In genomic region chr12:80966059-80966838, GRCm38 (mm10) we compare ENCODE assay signal across 27 mouse cellular contexts. TPM values are rescaled to one million over a fixed set of nuclear protein-coding genes. Genes with fewer than 3 reads are reported as not detected.
DNase-seq lines count a peak whose midpoint lies in the region; ATAC-seq and TF ChIP-seq lines count a peak whose summit lies in the region.
"Had no signal": no experiment of that assay in that cellular context is flagged by ENCODE, and none has a peak within 500 bp of the region (broad histone marks: within the 10 kb centered on the region; RNA-seq: fewer than 3 reads in every experiment).

No protein-coding gene starts in this region.

- H3K4me1 ChIP-seq in kidney, embryonic 14.5 days (ENCODE audit: control insufficient read depth, insufficient read depth, low read length): no peaks in the 10 kb centered on the region
- no peaks in the 10 kb centered on the region for H3K4me1 ChIP-seq in intestine, embryonic 14.5 days (replicated peaks; ENCODE audit: control insufficient read depth, insufficient read depth, low read length)
- no peaks in the 10 kb centered on the region for H3K4me1 ChIP-seq in hindbrain, postnatal 0 days (ENCODE audit: insufficient read depth, low read length)
- H3K4me1 ChIP-seq: embryonic facial prominence, embryonic 12.5 days; forebrain, embryonic 13.5 days; heart, embryonic 15.5 days; neural tube, embryonic 15.5 days; stomach, embryonic 15.5 days had no signal

- no peak overlapping the region for H3K4me3 ChIP-seq in kidney, embryonic 14.5 days (ENCODE audit: low read length)
- H3K4me3 ChIP-seq in intestine, embryonic 14.5 days (ENCODE audit: low read depth, low read length): no peak overlapping the region
- H3K4me3 ChIP-seq in hindbrain, postnatal 0 days (ENCODE audit: low read length): no peak overlapping the region
- H3K4me3 ChIP-seq: embryonic facial prominence, embryonic 12.5 days; erythroblast, embryonic 14.5 days; forebrain, embryonic 13.5 days; heart, adult 2 months; heart, embryonic 15.5 days; left cerebral cortex, adult 2 months; neural tube, embryonic 15.5 days; stomach, embryonic 15.5 days had no signal

- no peak overlapping the region for H3K27ac ChIP-seq in kidney, embryonic 14.5 days (ENCODE audit: low read depth, low read length)
- no peak overlapping the region for H3K27ac ChIP-seq in intestine, embryonic 14.5 days (ENCODE audit: low read depth)
- H3K27ac ChIP-seq in hindbrain, postnatal 0 days: no peak overlapping the region
- H3K27ac ChIP-seq: embryonic facial prominence, embryonic 12.5 days; forebrain, embryonic 13.5 days; heart, adult 2 months; heart, embryonic 15.5 days; left cerebral cortex, adult 2 months; neural tube, embryonic 15.5 days; stomach, embryonic 15.5 days had no signal

- H3K36me3 ChIP-seq in kidney, embryonic 14.5 days (ENCODE audit: control insufficient read depth, insufficient read depth, low read length): no peaks in the 10 kb centered on the region
- H3K36me3 ChIP-seq in intestine, embryonic 14.5 days (ENCODE audit: control insufficient read depth, insufficient read depth, low read length): no peaks in the 10 kb centered on the region
- no peaks in the 10 kb centered on the region for H3K36me3 ChIP-seq in hindbrain, postnatal 0 days (ENCODE audit: insufficient read depth, low read length)
- H3K36me3 ChIP-seq: embryonic facial prominence, embryonic 12.5 days; heart, embryonic 15.5 days; neural tube, embryonic 15.5 days; stomach, embryonic 15.5 days had no signal

- DNase-seq in kidney, adult 11 months: peak; percentile 39
- peak; percentile 51 for DNase-seq in intestine, embryonic 14.5 days (ENCODE audit: low spot score)
- DNase-seq in kidney, adult 9 months: peak; percentile 72
- peak; percentile 53 to 72 for DNase-seq in kidney, postnatal 36 days
- DNase-seq in hindbrain, postnatal 0 days (ENCODE audit: low spot score): no peak
- no peak for DNase-seq in layer of hippocampus, adult 9-11 months
- no peak for DNase-seq in right cerebral cortex, postnatal 36 days (ENCODE audit: low spot score in 2 of 2)
- DNase-seq: cerebellum, adult 9-10 months; gastrocnemius, postnatal 14 days; heart, adult 2 months; lung, adult 18-20 months; right cerebral cortex, postnatal 14 days; thymus, adult 2 months had no signal

- no peak for TF ChIP-seq CTCF in hindbrain, postnatal 0 days (IDR thresholded peaks at IDR 0.05; ENCODE audit: low read depth)

- H3K27me3 ChIP-seq in kidney, embryonic 14.5 days (ENCODE audit: control insufficient read depth, insufficient read depth, low read length): no peaks in the 10 kb centered on the region
- H3K27me3 ChIP-seq in intestine, embryonic 14.5 days (replicated peaks; ENCODE audit: control insufficient read depth, insufficient read depth, low read length): no peaks in the 10 kb centered on the region
- no peaks in the 10 kb centered on the region for H3K27me3 ChIP-seq in hindbrain, postnatal 0 days (ENCODE audit: insufficient read depth, low read length)
- H3K27me3 ChIP-seq: CH12.LX; embryonic facial prominence, embryonic 12.5 days; forebrain, embryonic 13.5 days; heart, embryonic 15.5 days; neural tube, embryonic 15.5 days; stomach, embryonic 15.5 days had no signal

- no peak overlapping the region for H3K9ac ChIP-seq in kidney, embryonic 14.5 days (ENCODE audit: low read depth, low read length)
- H3K9ac ChIP-seq in intestine, embryonic 14.5 days (ENCODE audit: low read length): no peak overlapping the region
- no peak overlapping the region for H3K9ac ChIP-seq in hindbrain, postnatal 0 days (replicated peaks; ENCODE audit: low read length)
- H3K9ac ChIP-seq: embryonic facial prominence, embryonic 12.5 days; forebrain, embryonic 13.5 days; heart, embryonic 15.5 days; neural tube, embryonic 15.5 days; stomach, embryonic 15.5 days had no signal

- ATAC-seq in kidney, embryonic 14.5 days (ENCODE audit: low FRiP score, low TSS enrichment): no peak
- no peak for ATAC-seq in intestine, embryonic 14.5 days (replicated peaks; ENCODE audit: low FRiP score, low TSS enrichment, low read depth)
- no peak for ATAC-seq in hindbrain, postnatal 0 days
- ATAC-seq: forebrain, embryonic 13.5 days; midbrain, embryonic 16.5 days had no signal

- 72% methylated on average over 11 of the region's 11 CpGs for WGBS in kidney, embryonic 14.5 days
- WGBS in intestine, embryonic 14.5 days: 67% methylated on average over 11 of the region's 11 CpGs
- 73% methylated on average over 11 of the region's 11 CpGs for WGBS in hindbrain, postnatal 0 days

- H3K9me3 ChIP-seq in kidney, embryonic 14.5 days (ENCODE audit: control insufficient read depth, low read length): no peaks in the 10 kb centered on the region
- no peaks in the 10 kb centered on the region for H3K9me3 ChIP-seq in intestine, embryonic 14.5 days (ENCODE audit: control insufficient read depth, low read length)
- H3K9me3 ChIP-seq in hindbrain, postnatal 0 days (ENCODE audit: low read length): no peaks in the 10 kb centered on the region
- H3K9me3 ChIP-seq: embryonic facial prominence, embryonic 12.5 days; forebrain, embryonic 13.5 days; heart, embryonic 15.5 days; neural tube, embryonic 15.5 days; stomach, embryonic 15.5 days had no signal

- no peak overlapping the region for H3K4me2 ChIP-seq in kidney, embryonic 14.5 days (replicated peaks; ENCODE audit: low read depth, low read length)
- no peak overlapping the region for H3K4me2 ChIP-seq in intestine, embryonic 14.5 days (ENCODE audit: low read length)
- no peak overlapping the region for H3K4me2 ChIP-seq in hindbrain, postnatal 0 days (ENCODE audit: low read depth, low read length)
- H3K4me2 ChIP-seq: embryonic facial prominence, embryonic 12.5 days; forebrain, embryonic 13.5 days; heart, embryonic 15.5 days; neural tube, embryonic 15.5 days; stomach, embryonic 15.5 days had no signal

RNA-seq across cellular contexts. Expression of gene Slc10a1, which starts 2.3 kb away (rescaled TPM):
- polyA plus RNA-seq in kidney, embryonic 14.5 days (2014; fragmentation: Nextera tagmentation; extraction: Ambion mirVana): 0.37 and 0.46 TPM in 2 replicates
- 0.50 and 0.74 TPM in 2 replicates for polyA plus RNA-seq in intestine, embryonic 14.5 days (2014; fragmentation: Nextera tagmentation; extraction: Ambion mirVana)
- total RNA-seq in hindbrain, postnatal 0 days (2014; rRNA removed): not detected in 2 replicates
- 0.11 TPM in 2 replicates for polyA plus RNA-seq in hindbrain, postnatal 0 days (2015; fragmentation: Nextera tagmentation; extraction: Ambion mirVana)
- total RNA-seq: adrenal gland, adult 18-20 months; gastrocnemius, postnatal 14 days; heart, adult 2 months; hematopoietic stem cell, adult 5-6 weeks; left cerebral cortex, adult 2 months; megakaryocyte-erythroid progenitor cell, adult 5-6 weeks had no signal
- polyA plus RNA-seq: erythroblast, embryonic 14.5 days; heart, adult 2 months; spleen, adult 2 months had no signal

RNA-seq across cellular contexts. Expression of gene Srsf5, which starts 20.9 kb away (rescaled TPM):
- polyA plus RNA-seq in kidney, embryonic 14.5 days (2014; fragmentation: Nextera tagmentation; extraction: Ambion mirVana): 332 and 349 TPM in 2 replicates
- 350 and 386 TPM in 2 replicates for polyA plus RNA-seq in intestine, embryonic 14.5 days (2014; fragmentation: Nextera tagmentation; extraction: Ambion mirVana)
- 222 and 291 TPM in 2 replicates for total RNA-seq in hindbrain, postnatal 0 days (2014; rRNA removed)
- polyA plus RNA-seq in hindbrain, postnatal 0 days (2015; fragmentation: Nextera tagmentation; extraction: Ambion mirVana): 486 and 514 TPM in 2 replicates

Comparison
In these comparisons a context has a peak if more than half of its experiments do, and no peak if none do; other contexts are left out.
1. DNase-seq: peak in kidney, adult 11 months (single experiment), intestine, embryonic 14.5 days (single experiment), kidney, adult 9 months (single experiment) and kidney, postnatal 36 days (2 of 2); none in hindbrain, postnatal 0 days (single experiment), layer of hippocampus, adult 9-11 months (single experiment) and right cerebral cortex, postnatal 36 days (0 of 2).